Mouse (Mus musculus) kidney, adult 2 months (tissue): ENCODE results near the gene Sohlh2. TPM values are rescaled to one million over a fixed set of nuclear protein-coding genes. Genes with fewer than 3 reads are reported as not detected.

Experiments used
- DNase-seq: peaks from one replicate; pipeline ENCODE4 v3.0.0; 2021
- H3K27ac ChIP-seq: fragments of 200-500 bp; 2 replicates; pipeline ENCODE4 v1.5.1; 2012; ENCODE audit warnings: low read depth, low read length, control low read depth, inconsistent platforms; ENCODE audit not compliant: insufficient read depth
- H3K27me3 ChIP-seq: fragments of 200-500 bp; replicated peaks from 2 replicates; pipeline ENCODE4 v1.6.1; 2012; ENCODE audit warnings: mild to moderate bottlenecking, moderate library complexity, low read length, inconsistent platforms; ENCODE audit not compliant: control insufficient read depth, insufficient read depth
- H3K36me3 ChIP-seq: fragments of 200-500 bp; 2 replicates; pipeline ENCODE4 v1.6.1; 2012; ENCODE audit warnings: mild to moderate bottlenecking, moderate library complexity, low read length, inconsistent platforms; ENCODE audit not compliant: control insufficient read depth, insufficient read depth
- H3K4me1 ChIP-seq: fragments of 200-500 bp; 2 replicates; pipeline ENCODE4 v1.6.1; 2011; ENCODE audit warnings: low read length; ENCODE audit not compliant: control insufficient read depth, insufficient read depth
- H3K4me3 ChIP-seq: fragments of 200-500 bp; 2 replicates; pipeline ENCODE4 v1.5.1; 2011; ENCODE audit warnings: mild to moderate bottlenecking, low read depth, low read length, control low read depth; ENCODE audit not compliant: insufficient read depth
- CTCF ChIP-seq: fragments of 200-500 bp; conservative IDR thresholded peaks from 2 replicates; pipeline ENCODE4 v1.5.1; 2011; ENCODE audit warnings: low read depth, mild to moderate bottlenecking, control low read depth, low read length, moderate library complexity, mixed read lengths; ENCODE audit not compliant: insufficient read depth, insufficient read length
- POLR2A ChIP-seq: fragments of 200-500 bp; IDR thresholded peaks from one replicate; pipeline ENCODE4 v1.6.1; 2011; ENCODE audit warnings: low read depth, low read length, control low read depth
- WGBS: fragments of 180-500 bp; shearing (Covaris S2); methylation state at CpG from one replicate; pipeline ENCODE4 v1.1.7; 2018; 5-methylcytosine and 5-hydroxymethylcytosine counted together
- polyA plus RNA-seq: library from polyadenylated mRNA; depleted of rRNA; stranded (reverse); fragments of >200 nt; gene quantifications from 2 replicates; pipeline ENCODE4 v1.2.3, GENCODE M21; 2012; rRNA removed

The Sohlh2 gene
- not detected in 2 replicates for polyA plus RNA-seq

DNA sequence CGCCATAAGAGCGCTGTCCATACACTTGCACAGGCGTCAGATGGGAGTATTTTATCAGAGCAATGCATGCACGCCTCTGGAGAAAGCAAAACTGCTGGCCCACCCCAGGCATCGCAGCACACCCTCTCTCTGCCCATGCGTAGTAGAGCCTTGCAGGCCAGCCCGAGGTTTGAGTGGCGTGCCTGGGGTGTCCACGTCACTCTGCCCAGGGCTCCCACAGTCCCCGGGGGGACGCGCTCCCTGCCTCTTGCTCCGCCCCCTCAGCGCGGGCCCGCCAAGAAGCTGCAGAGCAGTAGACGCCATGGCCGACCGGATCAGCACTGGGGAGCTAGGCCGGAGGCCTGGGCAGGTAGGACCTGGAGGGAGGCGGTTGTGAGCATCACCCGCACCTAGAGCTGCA, at the start of gene Sohlh2:
Gene Sohlh2, plus strand, starts transcription at position 263 of the 400 bp plus-strand sequence.
- H3K36me3 ChIP-seq, result no peaks in the 10 kb centered on the region
- 93% methylated on average over 22 of the region's 22 CpGs for WGBS
- H3K27me3 ChIP-seq, result no peaks in the 10 kb centered on the region
- no peak for DNase-seq
- no peaks in the 10 kb centered on the region for H3K4me1 ChIP-seq
- no peak within 1 kb of the TSS for H3K27ac ChIP-seq
- no peak within 1 kb of the TSS for H3K4me3 ChIP-seq
- TF ChIP-seq POLR2A (no peak), CTCF (no peak)

DNA sequence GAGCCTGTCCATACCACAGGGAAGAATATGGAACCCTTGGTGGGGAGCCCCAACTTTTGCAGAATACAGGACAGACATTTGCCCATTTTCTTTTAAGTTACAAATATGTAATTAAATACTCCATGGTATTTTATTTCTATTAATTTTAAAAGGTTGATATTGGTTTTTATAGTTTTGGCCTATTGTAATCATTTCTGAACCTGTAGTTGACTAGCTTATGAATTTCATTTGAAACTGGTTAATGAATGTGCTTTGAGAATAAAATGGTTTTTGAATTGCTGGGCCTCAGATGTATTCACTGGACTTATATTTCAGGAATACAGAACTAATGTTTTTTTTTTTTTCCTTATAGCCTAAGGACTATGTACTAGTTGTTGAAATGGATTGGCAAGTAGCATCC, 44.8 kb upstream of the Sohlh2 start, which contains the start of gene Ccdc169:
Gene Ccdc169, plus strand, starts transcription at position 301 of the 400 bp plus-strand sequence.
- no peak within 1 kb of the TSS for H3K4me3 ChIP-seq
- H3K27me3 ChIP-seq, result no peaks in the 10 kb centered on the region
- no peak within 1 kb of the TSS for H3K27ac ChIP-seq
- H3K36me3 ChIP-seq, result no peaks in the 10 kb centered on the region; the same call in none of the 2 replicates
- H3K4me1 ChIP-seq, result no peaks in the 10 kb centered on the region
- TF ChIP-seq POLR2A, result no peak
- TF ChIP-seq CTCF, result no peak
- DNase-seq, result no peak

DNA sequence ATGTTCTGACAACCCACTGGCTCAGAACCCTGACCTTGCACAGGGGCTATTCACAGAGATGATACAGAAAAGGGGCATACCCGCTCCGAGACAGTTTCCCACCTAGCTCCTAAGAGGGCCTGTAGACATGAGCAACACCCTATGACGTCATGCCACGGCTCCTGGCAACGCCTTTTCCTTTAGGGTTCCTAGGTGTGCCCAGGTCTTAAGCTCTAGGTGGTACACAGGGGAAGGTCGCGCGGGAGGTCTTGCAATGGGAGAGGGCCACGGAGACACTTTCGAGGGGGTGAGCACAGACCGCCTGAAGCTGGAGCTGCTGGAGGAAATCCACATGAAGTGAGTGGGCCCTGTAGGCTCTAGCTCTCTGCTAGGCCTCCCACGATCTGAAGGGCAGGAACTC, 42.0 kb upstream of the Sohlh2 start:
- TF ChIP-seq CTCF (no peak), POLR2A (no peak)
- WGBS, result 86% methylated on average over 12 of the region's 12 CpGs
- no peak overlapping the region for H3K27ac ChIP-seq
- H3K4me1 ChIP-seq, result no peaks in the 10 kb centered on the region
- no peak overlapping the region for H3K4me3 ChIP-seq
- H3K36me3 ChIP-seq, result no peaks in the 10 kb centered on the region; the same call in none of the 2 replicates
- H3K27me3 ChIP-seq, result no peaks in the 10 kb centered on the region
- no peak for DNase-seq

DNA sequence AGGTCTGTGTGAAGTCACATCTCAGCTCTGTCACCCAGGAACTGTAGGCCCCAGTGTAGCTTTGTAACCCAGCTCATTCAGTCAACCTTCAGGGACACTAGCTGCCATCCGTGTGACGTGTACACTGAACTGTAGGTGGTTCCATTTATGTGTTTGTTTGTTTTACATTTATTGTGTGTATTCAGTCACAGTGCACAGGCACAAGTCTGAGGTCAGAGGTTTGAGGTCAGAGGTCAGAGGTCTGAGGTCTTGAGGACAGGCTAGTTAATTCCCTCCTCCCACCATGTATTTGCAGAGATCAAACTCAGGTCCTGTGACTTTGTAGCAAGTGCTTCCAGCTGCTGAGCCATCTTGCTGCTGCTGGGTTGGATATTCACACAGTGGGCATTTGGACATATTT, 40.4 kb upstream of the Sohlh2 start:
- DNase-seq, result no peak
- H3K27ac ChIP-seq, result no peak overlapping the region
- H3K4me1 ChIP-seq, result no peaks in the 10 kb centered on the region
- H3K36me3 ChIP-seq, result no peaks in the 10 kb centered on the region; the same call in 1 of the 2 replicates
- H3K27me3 ChIP-seq, result no peaks in the 10 kb centered on the region
- 94% methylated on average over 2 of the region's 2 CpGs for WGBS
- TF ChIP-seq POLR2A, result no peak
- no peak for TF ChIP-seq CTCF
- H3K4me3 ChIP-seq, result no peak overlapping the region

DNA sequence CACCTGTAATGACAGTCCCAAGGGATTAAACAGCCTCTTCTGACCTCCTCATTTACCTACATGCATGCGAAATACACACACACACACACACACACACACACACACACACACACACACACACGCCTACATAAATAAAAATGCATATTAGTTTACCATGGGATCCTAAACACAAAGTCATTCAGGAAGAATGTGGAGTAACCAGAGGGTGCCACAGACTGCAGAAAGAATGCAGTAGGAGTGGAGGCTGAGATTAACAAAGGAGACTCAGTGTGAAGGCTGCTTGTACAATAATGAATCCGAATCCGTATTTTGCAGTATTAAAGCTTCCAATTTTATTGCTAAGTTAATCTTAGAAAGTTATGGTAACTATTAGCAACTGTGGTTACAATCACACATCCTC, 36.9 kb upstream of the Sohlh2 start:
- H3K27me3 ChIP-seq, result no peaks in the 10 kb centered on the region
- no peaks in the 10 kb centered on the region for H3K36me3 ChIP-seq
- H3K4me1 ChIP-seq, result no peaks in the 10 kb centered on the region
- WGBS, result 76% methylated on average over 4 of the region's 4 CpGs
- H3K27ac ChIP-seq, result no peak overlapping the region
- DNase-seq, result no peak
- H3K4me3 ChIP-seq, result no peak overlapping the region
- TF ChIP-seq POLR2A (no peak), CTCF (no peak)

DNA sequence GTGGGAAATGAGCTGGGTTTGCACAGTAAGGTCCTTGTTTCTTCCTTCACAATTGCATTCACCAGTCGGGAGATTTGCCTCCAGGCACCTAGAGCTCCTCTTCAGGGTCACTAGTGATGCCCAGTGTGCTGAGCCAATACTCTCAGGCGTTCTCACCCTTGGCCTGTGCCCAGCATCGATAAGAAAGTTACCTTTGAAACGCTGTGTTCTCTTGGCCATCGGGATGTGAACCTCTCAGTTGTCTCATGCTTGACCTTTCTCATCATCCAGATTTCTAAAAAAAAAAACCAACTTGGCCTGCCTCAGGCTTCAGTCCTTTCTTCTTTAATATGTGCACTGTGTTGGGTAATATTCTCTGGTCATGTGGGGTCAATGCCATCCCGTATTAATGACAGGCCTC, 35.4 kb upstream of the Sohlh2 start:
- no peaks in the 10 kb centered on the region for H3K27me3 ChIP-seq
- H3K4me1 ChIP-seq, result no peaks in the 10 kb centered on the region
- no peak for TF ChIP-seq CTCF
- TF ChIP-seq POLR2A, result no peak
- no peak overlapping the region for H3K4me3 ChIP-seq
- no peak overlapping the region for H3K27ac ChIP-seq
- WGBS, result 75% methylated on average over 6 of the region's 6 CpGs
- no peak for DNase-seq
- H3K36me3 ChIP-seq, result no peaks in the 10 kb centered on the region

DNA sequence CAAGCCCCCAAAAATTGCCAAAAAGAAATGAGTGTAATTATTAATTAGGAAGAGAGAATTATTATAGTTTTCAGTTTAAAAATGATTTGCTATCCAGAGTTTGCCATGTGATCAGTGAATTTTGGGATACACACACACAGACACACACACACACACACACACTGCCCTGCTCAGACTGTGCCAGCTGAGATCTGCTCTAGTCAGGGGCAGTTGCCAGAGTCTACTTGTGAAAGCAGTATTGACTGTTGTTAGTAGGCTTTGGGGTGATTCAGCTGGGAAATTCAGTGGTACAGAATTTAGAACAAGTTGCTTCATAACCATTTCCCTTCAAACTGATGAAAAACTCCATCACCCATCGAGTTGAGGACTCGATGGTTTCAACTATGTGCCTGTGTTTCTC, 34.7 kb upstream of the Sohlh2 start:
- H3K27ac ChIP-seq, result no peak overlapping the region

DNA sequence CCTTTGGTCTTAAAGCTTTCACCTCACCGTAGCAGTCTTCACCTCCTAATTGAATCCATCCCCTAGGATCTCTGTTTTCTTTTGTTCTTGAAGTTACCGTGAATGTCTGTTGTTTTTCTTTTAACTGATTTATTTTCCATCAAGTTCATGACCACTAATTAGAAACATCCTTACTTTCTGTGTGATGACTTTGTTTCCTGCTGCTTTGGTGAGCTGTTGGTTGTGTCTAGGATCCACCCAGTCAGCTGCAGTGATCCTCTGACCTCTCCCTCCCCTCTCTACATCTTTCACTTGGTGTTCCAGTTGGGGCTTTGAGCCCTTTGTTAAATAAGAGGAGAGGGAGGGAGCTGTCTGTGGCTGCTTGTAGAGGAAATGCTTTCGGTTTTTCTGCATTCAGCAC, 33.7 kb upstream of the Sohlh2 start:
- 40% methylated on average over 3 of the region's 3 CpGs for WGBS
- TF ChIP-seq POLR2A (no peak), CTCF (no peak)
- no peak for DNase-seq
- Histone ChIP-seq H3K36me3 (no peaks in the 10 kb centered on the region), H3K27ac (no peak overlapping the region), H3K4me1 (no peaks in the 10 kb centered on the region), H3K27me3 (no peaks in the 10 kb centered on the region), H3K4me3 (no peak overlapping the region)

More for the DNA sequence above, 34.7 kb upstream of the Sohlh2 start:
- no peak for TF ChIP-seq POLR2A
- TF ChIP-seq CTCF, result no peak
- Histone ChIP-seq H3K27me3 (no peaks in the 10 kb centered on the region), H3K4me1 (no peaks in the 10 kb centered on the region), H3K36me3 (no peaks in the 10 kb centered on the region), H3K4me3 (no peak overlapping the region)
- no peak for DNase-seq
- WGBS, result 86% methylated on average over 2 of the region's 2 CpGs
